Mouse (Mus musculus): ENCODE data around the gene Ccdc171.
A peak's percentile ranks its signal among the peaks of the same experiment; 100 is the strongest.
"Not testable (repeated sequence)": the region's sequence is repeated elsewhere in the genome, so short reads cannot be mapped to it uniquely, and the experiment has no call there.

Gene Ccdc171

DNA sequence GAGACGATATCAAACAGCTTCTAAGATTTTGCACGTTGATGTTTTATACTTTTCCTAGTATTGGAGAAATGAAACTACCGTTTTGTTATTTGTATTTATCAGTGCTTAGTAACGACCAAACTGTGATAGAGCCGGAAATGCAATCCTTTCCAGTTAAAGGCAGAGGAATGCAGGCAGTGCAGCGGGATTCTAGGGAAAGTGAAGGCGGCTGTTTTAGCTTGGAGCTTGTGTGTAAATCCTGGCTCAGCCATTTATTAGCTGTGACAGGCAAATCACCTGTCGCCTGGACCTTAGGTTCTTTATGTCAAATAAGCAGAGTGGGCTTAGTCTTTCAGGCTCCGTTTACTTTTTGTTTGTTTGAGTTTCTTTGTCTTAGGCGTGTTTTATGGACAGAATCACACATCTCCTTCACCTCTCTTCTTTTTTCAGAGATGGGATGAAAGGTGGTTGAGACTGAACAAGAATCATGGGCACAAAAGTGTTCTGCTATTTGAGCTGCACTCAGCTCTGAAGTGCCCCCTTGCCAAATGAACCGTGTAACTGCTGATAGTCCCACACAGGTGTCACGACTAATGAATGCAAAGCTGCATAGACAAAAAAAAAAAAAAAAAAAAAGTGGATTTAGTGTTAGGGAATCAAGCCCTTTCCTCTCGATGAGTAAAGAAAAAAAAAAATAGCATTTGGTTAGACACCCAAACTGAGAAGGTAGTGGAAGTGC lies 1.1 kb downstream of the Ccdc171 start:
- DNase-seq, result peak in 1 of 2 experiments; percentile 8

DNA sequence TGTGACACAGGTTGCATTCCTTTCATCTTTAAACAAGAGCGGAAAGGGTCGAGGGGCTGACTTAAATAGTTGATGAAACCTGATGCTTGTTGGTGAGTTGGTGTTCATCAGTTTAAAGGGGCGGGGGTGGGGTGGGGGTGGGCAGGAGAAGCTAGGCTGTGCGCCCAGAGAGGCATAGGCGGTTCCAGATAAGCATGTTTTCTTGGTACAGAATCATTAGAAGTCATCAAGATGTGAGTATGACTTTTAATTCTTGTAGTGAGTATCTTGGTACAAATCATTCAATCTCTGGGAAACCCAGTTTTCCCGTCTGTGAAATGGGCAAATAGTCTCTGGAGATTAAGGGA lies 1.6 kb downstream of the Ccdc171 start:
- no peak for DNase-seq

DNA sequence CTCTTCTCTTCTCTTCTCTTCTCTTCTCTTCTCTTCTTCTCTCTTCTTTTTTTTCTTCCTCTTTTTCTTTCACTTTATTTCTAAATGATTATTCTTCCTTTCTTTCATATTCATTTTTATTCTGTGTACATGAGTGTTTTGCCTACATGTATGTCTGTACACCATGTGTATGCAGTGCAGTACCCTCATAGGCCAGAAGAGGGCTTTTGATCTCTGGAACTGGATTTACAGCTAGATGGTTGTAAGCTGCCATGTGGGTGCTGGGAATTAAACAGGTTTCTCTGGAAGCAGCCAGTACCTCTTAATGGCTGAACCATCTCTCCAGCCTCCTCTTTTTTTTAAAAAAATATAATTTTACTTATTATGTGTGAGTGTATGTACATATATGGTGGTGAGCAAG lies 2.6 kb downstream of the Ccdc171 start:
- DNase-seq, result peak; percentile 52 to 68

DNA sequence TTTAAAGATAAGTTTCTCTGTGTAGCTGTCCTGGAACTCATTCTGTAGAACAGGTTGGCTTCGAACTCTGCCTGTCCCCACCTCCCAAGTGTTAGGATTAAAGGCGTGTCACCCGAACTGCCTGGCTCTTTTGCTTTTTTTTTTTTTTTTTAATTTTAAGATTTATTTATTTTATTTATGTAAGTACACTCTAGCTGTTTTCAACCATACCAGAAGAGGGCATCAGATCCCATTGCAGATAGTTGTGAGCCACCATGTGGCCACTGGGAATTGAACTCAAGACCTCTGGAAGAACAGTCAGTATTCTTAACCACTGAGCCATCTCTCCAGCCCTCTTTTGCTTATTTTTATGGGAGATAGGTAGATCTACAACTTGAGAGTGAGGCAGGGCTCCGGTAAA lies 4.7 kb downstream of the Ccdc171 start:
- DNase-seq, result not testable (repeated sequence)

DNA sequence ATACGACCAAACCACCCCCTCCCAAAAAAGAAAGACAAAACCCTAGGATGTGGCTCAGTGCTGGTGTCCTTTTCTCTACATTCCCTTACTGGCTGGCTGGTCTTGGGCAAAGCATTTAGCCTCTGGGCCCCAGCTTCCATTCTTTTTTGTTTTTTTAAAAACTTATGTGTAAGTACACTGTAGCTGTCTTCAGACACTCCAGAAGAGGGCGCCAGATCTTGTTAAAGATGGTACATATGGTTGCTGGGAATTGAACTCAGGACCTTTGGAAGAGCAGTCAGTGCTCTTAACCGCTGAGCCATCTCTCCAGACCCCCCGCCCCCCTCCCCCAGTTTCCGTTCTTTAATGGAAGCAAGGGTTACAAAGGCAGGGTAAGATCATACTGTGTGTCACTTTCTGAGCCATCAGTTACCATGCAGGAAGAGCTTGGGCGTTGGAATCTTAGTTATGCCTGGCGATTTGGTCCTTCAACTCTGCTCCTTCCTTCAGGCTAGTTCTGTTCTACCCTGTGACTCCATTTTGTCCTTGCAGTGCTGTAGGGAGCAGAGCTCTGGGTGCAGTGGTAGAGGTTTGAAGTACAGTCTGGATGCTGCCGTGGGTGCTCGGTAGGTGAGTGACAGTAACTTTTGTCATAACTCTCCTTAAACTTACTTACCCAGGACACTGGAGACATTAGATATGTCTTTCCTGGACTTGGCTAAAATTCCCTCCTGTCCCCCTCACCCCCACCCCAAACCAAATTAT lies 8.0 kb downstream of the Ccdc171 start:
- no peak for DNase-seq

DNA sequence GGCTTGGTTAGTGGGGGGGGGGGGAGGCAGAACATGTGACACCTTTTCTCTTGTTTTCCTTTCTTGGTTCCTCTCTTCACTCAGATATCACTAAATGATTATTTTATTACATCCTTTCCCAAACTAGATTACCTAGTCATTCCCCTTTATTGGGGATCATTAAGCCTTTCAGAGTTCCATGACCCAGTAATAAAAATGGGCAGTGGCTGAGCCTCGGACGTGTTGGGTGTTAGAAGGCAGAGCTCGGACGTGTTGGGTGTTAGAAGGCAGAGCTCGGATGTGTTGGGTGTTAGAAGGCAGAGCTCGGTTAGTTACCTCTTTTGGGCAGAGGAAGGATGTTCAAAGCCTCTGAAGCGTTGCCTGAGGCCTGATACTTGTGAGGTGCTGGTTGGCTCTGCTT lies 8.7 kb downstream of the Ccdc171 start:
- no peak for DNase-seq

DNA sequence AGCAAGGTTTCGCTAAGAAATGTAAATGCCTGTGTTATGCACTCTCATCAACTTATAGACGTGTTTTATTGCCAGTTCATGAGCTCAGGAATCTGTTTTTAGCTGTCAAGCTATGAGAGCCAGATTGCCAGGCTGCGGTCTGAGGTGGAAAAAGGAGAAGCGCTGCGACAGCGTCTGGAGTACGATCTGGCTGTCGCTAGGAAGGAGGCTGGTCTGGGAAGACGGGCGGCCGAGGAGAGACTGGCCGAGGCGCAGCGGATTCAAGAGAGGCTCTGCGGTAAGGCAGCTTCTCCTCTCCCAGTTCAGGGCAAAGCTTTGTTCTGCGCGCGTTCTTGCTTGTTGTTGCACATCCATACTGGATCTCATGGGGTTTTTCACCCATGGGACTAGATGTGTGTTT lies 24.2 kb downstream of the Ccdc171 start:
- DNase-seq, result peak; percentile 11 to 12

DNA sequence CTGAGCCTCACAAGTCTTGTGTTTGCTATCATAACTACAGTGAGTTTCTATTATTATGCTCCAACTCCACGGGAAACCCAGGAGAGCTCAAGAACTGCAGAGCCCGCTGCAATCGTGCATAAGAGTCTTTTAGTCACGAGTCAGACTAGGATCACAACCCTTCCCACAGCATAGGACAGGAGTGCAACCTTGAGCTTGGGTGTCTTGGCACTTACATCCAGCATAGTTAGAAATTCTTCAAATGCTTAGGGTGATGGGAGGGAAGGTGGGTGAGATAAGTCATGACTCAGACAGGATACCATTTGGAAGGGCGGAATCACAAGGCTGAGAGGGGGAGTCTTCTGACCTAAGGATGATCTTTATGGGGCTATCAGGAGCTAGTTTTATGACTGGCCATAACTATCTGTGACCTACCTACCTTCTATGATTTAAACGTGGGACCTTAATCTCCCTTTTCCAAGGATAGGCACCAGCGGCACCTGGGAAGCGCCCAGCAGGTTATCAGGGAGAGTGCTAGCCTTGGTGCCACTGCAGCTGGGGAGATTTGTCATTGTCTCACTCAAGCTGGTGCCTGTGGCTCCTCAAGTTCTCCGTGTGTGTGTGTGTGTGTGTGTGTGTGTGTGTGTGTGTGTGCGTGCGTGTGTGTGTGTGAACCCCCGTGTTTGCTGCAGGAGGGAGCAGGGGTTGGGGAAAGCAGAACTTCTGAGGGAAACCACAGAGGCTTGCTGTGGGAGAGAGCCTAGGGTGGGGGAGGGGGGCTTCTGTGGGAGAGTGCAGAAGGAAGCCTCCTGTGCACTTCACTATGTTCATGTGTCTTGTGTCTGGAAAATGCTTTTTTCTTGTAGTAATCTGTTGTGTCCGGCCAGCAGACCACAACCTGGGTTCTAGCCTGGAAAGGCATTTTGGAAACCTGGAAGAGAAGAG lies 42.1 kb downstream of the Ccdc171 start:
- DNase-seq, result peak; percentile 12 to 20

DNA sequence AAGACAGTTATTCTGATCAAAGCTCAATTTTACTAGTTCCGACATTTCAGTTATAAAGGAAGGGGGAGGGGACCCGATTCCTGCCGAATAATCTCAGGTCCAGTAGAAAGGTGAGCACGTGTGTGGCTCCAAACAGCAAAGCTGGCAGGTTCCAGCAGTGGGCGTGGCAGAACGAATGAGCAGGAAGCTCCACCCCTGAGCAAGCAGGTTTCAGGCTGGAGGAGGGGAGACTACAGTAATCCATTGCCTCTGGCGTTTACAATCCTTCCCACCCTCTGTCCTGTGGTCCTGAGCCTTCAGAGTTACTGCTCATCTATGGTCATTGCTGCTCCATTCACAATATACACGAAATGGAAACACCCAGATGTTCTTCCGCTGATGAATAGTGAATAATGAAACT lies 42.8 kb downstream of the Ccdc171 start:
- DNase-seq, result peak; percentile 49 to 51

DNA sequence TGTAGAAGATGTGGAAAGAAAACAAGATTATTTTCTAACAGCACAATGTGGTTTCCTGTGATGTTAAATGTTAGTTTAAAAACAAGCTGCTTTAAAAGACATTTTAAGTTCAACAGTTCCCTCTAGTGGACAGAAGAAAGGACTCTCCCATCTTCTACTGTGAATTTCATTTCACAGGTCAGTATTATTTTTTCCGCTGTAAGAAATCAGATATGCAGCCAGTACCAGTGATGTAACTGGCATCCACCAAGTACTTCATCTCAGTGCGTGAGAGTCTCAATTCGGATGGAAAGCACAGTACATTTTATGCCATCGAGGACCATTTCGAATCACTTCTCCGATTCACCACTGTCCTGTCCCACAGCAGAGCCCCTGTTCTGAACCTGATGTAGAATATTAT lies 45.2 kb downstream of the Ccdc171 start:
- peak in 1 of 2 experiments; percentile 48 for DNase-seq

DNA sequence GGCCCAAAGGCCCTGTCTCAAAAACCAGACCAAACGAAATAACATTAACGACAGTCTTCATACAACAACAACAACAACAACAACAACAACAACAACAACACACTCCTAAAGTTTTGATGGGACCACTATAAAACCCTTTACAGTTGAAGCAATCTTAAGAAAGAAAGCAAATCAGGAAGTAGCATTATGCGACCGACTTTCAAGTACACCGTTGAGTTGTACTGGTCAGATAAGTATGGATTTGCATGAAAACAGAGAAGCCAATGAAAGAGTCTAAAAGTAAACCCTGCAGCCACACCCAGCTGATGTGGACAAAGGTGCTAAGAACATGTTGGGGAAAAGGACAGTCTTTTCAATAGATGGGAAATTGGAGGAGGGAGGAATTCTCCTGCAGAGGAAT lies 45.7 kb downstream of the Ccdc171 start:
- DNase-seq, result no peak

DNA sequence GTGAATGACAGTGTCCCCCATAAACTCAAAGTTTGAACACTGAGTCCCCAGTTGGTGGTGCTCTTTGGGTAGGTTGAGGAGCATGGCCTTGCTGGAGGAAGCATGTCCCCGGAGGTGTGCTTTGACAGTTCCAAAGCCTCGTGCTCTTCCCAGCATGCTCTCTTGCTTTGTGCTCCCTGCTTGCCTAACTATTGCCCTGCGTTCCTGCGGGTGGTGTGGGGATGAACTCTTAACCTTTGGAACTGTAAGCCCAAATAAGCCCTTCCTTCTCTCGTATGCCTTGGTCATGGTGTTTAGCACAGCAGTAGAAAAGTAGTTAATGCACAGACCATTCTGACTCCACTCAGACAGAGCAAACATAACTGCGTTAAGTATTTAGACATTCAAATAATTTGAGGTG lies 47.2 kb downstream of the Ccdc171 start:
- DNase-seq, result no peak

DNA sequence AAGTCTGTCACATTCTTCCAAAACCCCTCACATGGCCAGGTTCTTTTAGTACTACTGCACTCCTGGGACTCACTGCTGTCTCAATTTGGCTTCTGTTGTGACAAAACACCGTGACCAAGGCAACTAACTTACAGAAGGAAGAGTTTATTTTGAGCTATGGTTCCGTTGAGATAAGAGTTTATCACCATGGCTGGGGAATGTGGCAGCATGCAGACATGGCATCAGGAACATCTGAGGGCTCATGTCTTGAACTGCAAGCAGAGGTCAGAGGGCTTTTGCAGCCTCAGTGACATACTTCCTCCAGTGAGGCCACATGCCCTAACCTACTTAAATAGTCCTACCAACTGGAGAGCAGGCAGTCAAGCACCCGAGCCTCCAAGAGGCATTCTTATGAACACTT lies 51.0 kb downstream of the Ccdc171 start:
- no peak for DNase-seq

DNA sequence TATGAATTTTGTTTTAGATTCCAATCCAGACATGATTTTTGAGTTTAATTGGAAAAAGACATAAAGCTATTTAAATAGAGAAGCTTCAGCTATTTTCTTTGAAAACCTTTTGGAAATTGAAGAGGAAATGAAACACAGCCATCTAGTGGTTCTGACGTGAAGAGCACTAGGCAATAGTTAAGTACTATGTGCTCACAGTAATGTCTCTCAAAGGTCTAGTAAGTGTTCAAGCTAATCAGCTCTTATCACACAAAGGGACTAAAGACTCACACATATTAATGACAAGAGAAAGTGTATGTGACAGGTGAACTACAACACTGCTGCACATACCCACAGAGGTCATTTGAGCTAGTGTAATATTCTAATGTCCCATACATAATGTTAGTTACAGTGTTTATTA lies 54.8 kb downstream of the Ccdc171 start:
- DNase-seq, result peak in 1 of 2 experiments; percentile 12

DNA sequence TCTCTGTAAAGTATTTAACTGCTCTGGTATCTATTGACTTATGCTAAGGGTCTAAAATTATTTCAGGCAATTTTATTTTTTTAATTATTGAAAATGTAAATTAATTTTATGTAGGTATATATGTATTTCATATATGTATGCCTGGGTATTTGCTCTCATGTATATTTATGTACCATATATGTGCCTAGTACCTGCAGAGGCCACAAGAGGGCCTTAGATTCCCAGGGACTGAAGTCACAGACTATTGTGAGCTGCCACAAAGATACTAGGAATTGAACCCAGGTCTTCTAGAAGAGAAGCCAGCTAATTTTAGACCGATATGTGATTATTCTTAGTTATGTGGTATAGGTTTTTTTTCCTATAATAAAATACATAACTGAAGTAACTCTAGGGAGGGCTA lies 62.2 kb downstream of the Ccdc171 start:
- no peak for DNase-seq

DNA sequence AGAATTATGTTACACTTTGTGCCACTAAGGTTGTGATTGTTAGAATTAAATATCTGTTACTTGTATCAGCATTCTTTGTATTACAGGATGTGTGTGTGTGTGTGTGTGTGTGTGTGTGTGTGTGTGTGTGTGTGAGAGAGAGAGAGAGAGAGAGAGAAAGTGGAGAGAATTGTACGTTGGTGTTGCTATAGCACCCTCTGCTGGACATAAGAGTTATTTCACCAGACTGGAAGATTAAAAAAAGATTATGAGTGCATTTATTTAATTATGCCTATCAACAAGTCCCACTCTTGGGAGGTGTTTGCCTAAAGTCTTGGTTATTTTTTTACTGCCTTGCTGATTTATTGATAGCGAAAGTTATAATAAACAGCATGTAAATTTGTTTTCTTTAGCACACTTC lies 71.1 kb downstream of the Ccdc171 start:
- peak in 1 of 2 experiments; percentile 21 for DNase-seq

DNA sequence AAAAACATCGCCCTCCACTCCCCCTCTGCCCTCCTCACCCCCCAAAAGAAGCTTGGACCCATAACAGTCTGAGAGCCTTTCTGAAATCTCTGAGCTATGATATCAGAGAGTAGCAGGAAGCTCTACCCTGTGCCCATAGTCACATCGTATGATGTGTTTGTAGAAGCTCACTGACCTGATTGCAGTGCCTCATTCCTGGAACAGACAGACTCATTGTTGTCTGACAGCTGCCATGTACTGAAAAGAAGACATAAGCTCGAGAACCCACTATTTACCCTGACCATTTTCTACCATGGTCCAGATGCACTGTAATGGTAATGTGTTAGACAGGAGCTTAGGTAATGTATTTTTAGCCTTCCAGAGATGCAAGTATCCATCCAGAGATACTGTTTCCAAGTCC lies 85.8 kb downstream of the Ccdc171 start:
- DNase-seq, result no peak

DNA sequence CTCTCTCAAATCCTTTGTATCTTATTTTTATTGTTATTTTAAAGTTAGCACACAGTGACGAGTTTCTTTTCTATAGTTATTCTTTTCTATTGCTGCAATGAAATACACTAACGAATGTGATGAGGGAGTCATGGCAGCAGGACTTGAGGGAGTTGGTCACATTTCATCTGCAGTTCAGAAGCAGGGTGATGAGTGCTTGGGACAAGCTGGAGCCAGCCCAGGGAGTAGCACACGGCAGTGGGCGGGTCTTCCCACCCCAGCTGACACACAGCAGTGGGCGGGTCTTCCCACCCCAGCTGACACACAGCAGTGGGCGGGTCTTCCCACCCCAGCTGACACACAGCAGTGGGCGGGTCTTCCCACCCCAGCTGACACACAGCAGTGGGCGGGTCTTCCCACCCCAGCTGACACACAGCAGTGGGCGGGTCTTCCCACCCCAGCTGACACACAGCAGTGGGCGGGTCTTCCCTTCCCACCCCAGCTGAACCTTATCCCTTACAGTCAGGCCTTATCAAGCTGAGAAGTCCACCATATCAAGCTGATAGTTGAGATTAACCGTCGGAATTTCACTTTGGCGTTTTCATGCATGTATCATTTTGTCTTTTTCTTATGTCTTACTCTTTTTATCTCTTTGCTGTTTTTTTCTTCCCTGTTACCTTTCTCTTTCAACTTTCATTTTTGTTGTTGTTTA lies 97.8 kb downstream of the Ccdc171 start:
- DNase-seq, result not testable (repeated sequence)

DNA sequence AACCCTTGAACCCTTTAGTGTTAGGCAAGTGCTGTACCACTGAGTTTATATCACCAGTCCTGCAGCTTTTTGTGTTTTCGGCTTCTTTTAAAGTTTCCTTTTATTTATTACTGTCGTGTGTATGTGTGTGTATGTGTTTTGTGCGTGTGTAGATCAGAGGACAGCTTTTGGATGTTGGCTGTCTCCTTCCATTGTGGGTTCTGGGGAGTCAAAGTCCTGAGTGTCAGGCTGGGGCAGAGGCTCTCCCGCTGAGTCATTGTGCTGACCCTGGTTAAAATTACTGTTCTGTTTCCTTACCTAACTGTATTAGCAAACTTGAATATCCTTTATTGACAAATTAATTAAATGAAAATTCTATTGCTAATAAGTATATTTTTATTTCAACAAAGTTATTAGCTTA lies 98.4 kb downstream of the Ccdc171 start:
- no peak for DNase-seq

DNA sequence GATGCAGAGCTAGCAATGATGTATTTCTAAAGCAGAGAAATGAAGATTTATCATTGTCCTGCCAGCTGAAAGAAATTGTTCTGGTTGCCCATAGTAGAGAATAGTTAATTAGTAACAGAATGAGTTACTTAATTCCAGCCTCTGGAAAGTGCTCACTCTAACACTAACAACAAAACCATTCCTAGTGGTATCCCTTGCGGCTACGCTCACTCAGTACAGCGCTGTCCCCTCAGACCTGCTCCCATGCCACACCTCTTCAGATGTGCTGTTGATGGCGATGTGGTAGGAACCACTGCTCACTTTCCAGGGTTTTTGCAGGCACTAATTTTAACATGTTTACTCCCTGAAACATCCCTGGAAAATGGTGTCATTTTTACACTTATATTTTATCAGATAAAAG lies 126.1 kb downstream of the Ccdc171 start:
- DNase-seq, result no peak

DNA sequence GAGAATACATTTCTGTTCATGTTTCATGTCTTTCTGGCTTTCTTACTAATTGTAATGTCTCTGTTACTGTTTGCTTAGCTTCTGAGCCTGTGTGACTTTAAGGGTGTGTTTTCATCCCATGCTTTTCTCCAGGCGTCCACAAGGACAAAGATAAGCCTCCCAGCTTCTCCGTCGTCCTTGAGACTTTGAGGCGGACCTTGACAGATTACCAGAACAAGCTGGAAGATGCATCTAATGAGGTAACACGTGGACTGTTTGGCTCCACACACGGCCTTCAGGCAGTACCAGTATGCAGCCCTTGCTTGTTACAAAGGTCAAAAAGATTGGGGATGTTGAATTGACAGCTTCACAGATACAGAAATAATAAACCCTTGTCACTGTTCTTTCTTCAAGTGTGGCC lies 130.1 kb downstream of the Ccdc171 start:
- DNase-seq, result peak; percentile 14 to 20

DNA sequence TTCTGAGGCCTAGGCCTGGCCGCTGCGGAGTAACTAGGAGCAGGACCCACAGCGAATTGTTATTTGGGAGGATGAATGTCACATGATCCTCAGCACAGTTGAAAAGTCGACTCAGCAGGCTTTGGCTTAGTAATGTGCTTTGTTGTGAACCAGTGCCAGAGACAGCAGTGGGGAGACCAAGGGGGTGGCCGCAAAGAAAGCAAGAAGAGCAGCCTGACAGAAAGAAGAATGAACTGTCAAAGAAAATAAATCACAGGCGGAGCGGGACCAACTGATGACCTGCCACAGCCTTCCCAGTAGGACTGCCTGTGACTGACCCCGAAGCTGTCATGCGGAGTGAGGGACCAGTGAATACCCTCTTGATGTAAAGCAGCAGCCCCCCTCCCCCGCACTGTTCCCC lies 131.2 kb downstream of the Ccdc171 start:
- peak; percentile 68 to 79 for DNase-seq

DNA sequence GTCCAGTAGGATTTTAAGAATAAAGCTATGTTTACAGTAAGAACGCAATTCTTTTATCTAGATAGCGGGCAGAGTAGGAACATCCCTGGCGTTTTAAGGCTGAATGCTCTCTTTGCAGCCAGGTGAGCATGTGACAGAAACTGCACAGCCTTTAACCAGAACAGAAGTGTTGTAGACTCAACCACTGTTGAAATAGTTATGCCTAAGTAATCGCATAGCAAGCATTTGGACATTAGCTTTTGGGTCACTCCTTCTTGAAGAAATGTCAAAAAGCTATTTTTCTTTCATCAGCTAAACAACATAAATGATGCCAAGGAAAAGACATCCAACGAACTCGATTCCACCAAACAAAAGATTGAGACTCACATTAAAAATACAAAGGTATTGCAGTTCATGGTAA lies 131.7 kb downstream of the Ccdc171 start:
- DNase-seq, result no peak
